Mouse (Mus musculus): ENCODE data around the gene Antxr1. TPM values are rescaled to one million over a fixed set of nuclear protein-coding genes. Genes with fewer than 3 reads are reported as not detected.

Gene Antxr1
- polyA plus RNA-seq, 1 experiment, result 6.6 TPM

Other genes with a start within 250 kb of the Antxr1 start
- not detected in 2 replicates for gene D6Ertd527e, start 231.1 kb downstream of the Antxr1 start, polyA plus RNA-seq (2012; ENCODE audit: insufficient read depth, insufficient read length, missing spikeins)
- not detected in 2 replicates for gene Gkn1, start 15.1 kb upstream of the Antxr1 start, polyA plus RNA-seq (2012; ENCODE audit: insufficient read depth, insufficient read length, missing spikeins)
- gene Gkn2, start 37.5 kb upstream of the Antxr1 start, polyA plus RNA-seq (2012; ENCODE audit: insufficient read depth, insufficient read length, missing spikeins), result not detected in 2 replicates
- gene Gkn3, start 53.1 kb upstream of the Antxr1 start, polyA plus RNA-seq (2012; ENCODE audit: insufficient read depth, insufficient read length, missing spikeins), result 2.9 TPM in 1 of 2 replicates, not detected in the other
- not detected in 2 replicates for gene Bmp10, start 93.2 kb upstream of the Antxr1 start, polyA plus RNA-seq (2012; ENCODE audit: insufficient read depth, insufficient read length, missing spikeins)
- 1.5 and 2.3 TPM in 2 replicates for gene Arhgap25, start 197.4 kb upstream of the Antxr1 start, polyA plus RNA-seq (2012; ENCODE audit: insufficient read depth, insufficient read length, missing spikeins)

All from brown adipose tissue, adult 24 weeks (tissue).